Mouse (Mus musculus): ENCODE results near the gene Cds2. TPM values are rescaled to one million over a fixed set of nuclear protein-coding genes. Genes with fewer than 3 reads are reported as not detected.
"Not testable (repeated sequence)": the region's sequence is repeated elsewhere in the genome, so short reads cannot be mapped to it uniquely, and the experiment has no call there.

The Cds2 gene
- total and polyA plus RNA-seq, 2 experiments = 41.6 to 48.1 TPM

- no peak for TF ChIP-seq CTCF (IDR thresholded peaks at IDR 0.05; ENCODE audit: low read depth, low read length)
- TF ChIP-seq POLR2A (IDR thresholded peaks at IDR 0.05; ENCODE audit: extremely low read depth, insufficient read depth, low read length) = no peak
- WGBS = 89% methylated on average over 2 of the region's 2 CpGs
- Histone ChIP-seq H3K9ac (ENCODE audit: low read depth, low read length) (no peak overlapping the region), H3K4me1 (ENCODE audit: control insufficient read depth, insufficient read depth, low read length) (no peaks in the 10 kb centered on the region), H3K36me3 (ENCODE audit: control insufficient read depth, insufficient read depth, low read length) (no peaks in the 10 kb centered on the region), H3K79me2 (ENCODE audit: control insufficient read depth, insufficient read depth, low read length) (no peaks in the 10 kb centered on the region), H3K27ac (replicated peaks; ENCODE audit: insufficient read depth, low read depth, low read length) (no peak overlapping the region), H3K27me3 (ENCODE audit: control insufficient read depth, insufficient read depth, low read length) (no peaks in the 10 kb centered on the region), H3K4me3 (ENCODE audit: insufficient read depth, low read depth, low read length) (no peak overlapping the region)
- no peak for DNase-seq (ENCODE audit: extremely low read depth, low read depth, low spot score)
Measured at GRCm38 (mm10) chr2:132313568-132313967, 50.6 kb downstream of the Cds2 start.

GRCm38 (mm10) chr2:132314057-132314456 lies 51.1 kb downstream of the Cds2 start:
- not testable (repeated sequence) for H3K4me3 ChIP-seq (ENCODE audit: insufficient read depth, low read depth, low read length); H3K27me3 ChIP-seq (ENCODE audit: control insufficient read depth, insufficient read depth, low read length); DNase-seq (ENCODE audit: extremely low read depth, low read depth, low spot score); H3K36me3 ChIP-seq (ENCODE audit: control insufficient read depth, insufficient read depth, low read length); H3K9ac ChIP-seq (ENCODE audit: low read depth, low read length); H3K27ac ChIP-seq (replicated peaks; ENCODE audit: insufficient read depth, low read depth, low read length); H3K4me1 ChIP-seq (ENCODE audit: control insufficient read depth, insufficient read depth, low read length); H3K79me2 ChIP-seq (ENCODE audit: control insufficient read depth, insufficient read depth, low read length)
- 90% methylated on average over 8 of the region's 8 CpGs for WGBS

GRCm38 (mm10) chr2:132316041-132316808 lies 53.3 kb downstream of the Cds2 start:
- Histone ChIP-seq H3K36me3 (ENCODE audit: control insufficient read depth, insufficient read depth, low read length) (no peaks in the 10 kb centered on the region), H3K9ac (ENCODE audit: low read depth, low read length) (no peak overlapping the region), H3K4me1 (ENCODE audit: control insufficient read depth, insufficient read depth, low read length) (no peaks in the 10 kb centered on the region), H3K27me3 (ENCODE audit: control insufficient read depth, insufficient read depth, low read length) (no peaks in the 10 kb centered on the region), H3K27ac (replicated peaks; ENCODE audit: insufficient read depth, low read depth, low read length) (no peak overlapping the region), H3K4me3 (ENCODE audit: insufficient read depth, low read depth, low read length) (no peak overlapping the region), H3K79me2 (ENCODE audit: control insufficient read depth, insufficient read depth, low read length) (no peaks in the 10 kb centered on the region)
- DNase-seq (ENCODE audit: extremely low read depth, low read depth, low spot score) = peak; percentile 48
- 42% methylated on average over 8 of the region's 8 CpGs for WGBS
- no peak for TF ChIP-seq POLR2A (IDR thresholded peaks at IDR 0.05; ENCODE audit: extremely low read depth, insufficient read depth, low read length)
- peak; percentile 98 for TF ChIP-seq CTCF (IDR thresholded peaks at IDR 0.05; ENCODE audit: low read depth, low read length)

GRCm38 (mm10) chr2:132317178-132317577 lies 54.2 kb downstream of the Cds2 start:
- TF ChIP-seq POLR2A (IDR thresholded peaks at IDR 0.05; ENCODE audit: extremely low read depth, insufficient read depth, low read length) = no peak
- no peak for TF ChIP-seq CTCF (IDR thresholded peaks at IDR 0.05; ENCODE audit: low read depth, low read length)
- Histone ChIP-seq H3K27me3 (ENCODE audit: control insufficient read depth, insufficient read depth, low read length) (no peaks in the 10 kb centered on the region), H3K4me3 (ENCODE audit: insufficient read depth, low read depth, low read length) (no peak overlapping the region), H3K4me1 (ENCODE audit: control insufficient read depth, insufficient read depth, low read length) (no peaks in the 10 kb centered on the region), H3K79me2 (ENCODE audit: control insufficient read depth, insufficient read depth, low read length) (no peaks in the 10 kb centered on the region), H3K36me3 (ENCODE audit: control insufficient read depth, insufficient read depth, low read length) (no peaks in the 10 kb centered on the region), H3K9ac (ENCODE audit: low read depth, low read length) (no peak overlapping the region), H3K27ac (replicated peaks; ENCODE audit: insufficient read depth, low read depth, low read length) (no peak overlapping the region)
- 68% methylated on average over 1 of the region's 1 CpGs for WGBS
- no peak for DNase-seq (ENCODE audit: extremely low read depth, low read depth, low spot score)

GRCm38 (mm10) chr2:132320516-132320915 lies 57.6 kb downstream of the Cds2 start:
- H3K4me3 ChIP-seq (ENCODE audit: insufficient read depth, low read depth, low read length) = no peak overlapping the region
- H3K27ac ChIP-seq (replicated peaks; ENCODE audit: insufficient read depth, low read depth, low read length) = no peak overlapping the region
- no peaks in the 10 kb centered on the region for H3K79me2 ChIP-seq (ENCODE audit: control insufficient read depth, insufficient read depth, low read length)
- H3K9ac ChIP-seq (ENCODE audit: low read depth, low read length) = no peak overlapping the region
- no peak for DNase-seq (ENCODE audit: extremely low read depth, low read depth, low spot score)
- H3K4me1 ChIP-seq (ENCODE audit: control insufficient read depth, insufficient read depth, low read length) = no peaks in the 10 kb centered on the region
- H3K36me3 ChIP-seq (ENCODE audit: control insufficient read depth, insufficient read depth, low read length) = no peaks in the 10 kb centered on the region
- 73% methylated on average over 5 of the region's 5 CpGs for WGBS
- TF ChIP-seq POLR2A (IDR thresholded peaks at IDR 0.05; ENCODE audit: extremely low read depth, insufficient read depth, low read length) (no peak), CTCF (IDR thresholded peaks at IDR 0.05; ENCODE audit: low read depth, low read length) (no peak)
- H3K27me3 ChIP-seq (ENCODE audit: control insufficient read depth, insufficient read depth, low read length) = no peaks in the 10 kb centered on the region

GRCm38 (mm10) chr2:132323541-132323940 lies 60.6 kb downstream of the Cds2 start:
- TF ChIP-seq POLR2A (IDR thresholded peaks at IDR 0.05; ENCODE audit: extremely low read depth, insufficient read depth, low read length) (no peak), CTCF (IDR thresholded peaks at IDR 0.05; ENCODE audit: low read depth, low read length) (no peak)
- H3K36me3 ChIP-seq (ENCODE audit: control insufficient read depth, insufficient read depth, low read length) = no peaks in the 10 kb centered on the region
- H3K27ac ChIP-seq (replicated peaks; ENCODE audit: insufficient read depth, low read depth, low read length) = no peak overlapping the region
- DNase-seq (ENCODE audit: extremely low read depth, low read depth, low spot score) = no peak
- no peak overlapping the region for H3K4me3 ChIP-seq (ENCODE audit: insufficient read depth, low read depth, low read length)
- no peaks in the 10 kb centered on the region for H3K79me2 ChIP-seq (ENCODE audit: control insufficient read depth, insufficient read depth, low read length)
- 58% methylated on average over 4 of the region's 4 CpGs for WGBS
- no peaks in the 10 kb centered on the region for H3K4me1 ChIP-seq (ENCODE audit: control insufficient read depth, insufficient read depth, low read length)
- no peak overlapping the region for H3K9ac ChIP-seq (ENCODE audit: low read depth, low read length)
- no peaks in the 10 kb centered on the region for H3K27me3 ChIP-seq (ENCODE audit: control insufficient read depth, insufficient read depth, low read length)
